Mouse (Mus musculus): ENCODE measurements around the gene Rab11fip5.

- no peak for TF ChIP-seq POLR2A (IDR thresholded peaks at IDR 0.05; ENCODE audit: insufficient read depth, low read depth, low read length)
- no peak for TF ChIP-seq CTCF (IDR thresholded peaks at IDR 0.05; ENCODE audit: insufficient read depth, low read depth, low read length)
These were observed 3.4 kb upstream of the Rab11fip5 start for GRCm38 (mm10) chr6:85377876-85378275.
